9 mouse cellular contexts compared by ENCODE assay signal in genomic region chr8:70775227-70775626, GRCm38 (mm10). TPM values are rescaled to one million over a fixed set of nuclear protein-coding genes. Genes with fewer than 3 reads are reported as not detected.
DNase-seq lines count a peak whose midpoint lies in the region; ATAC-seq and TF ChIP-seq lines count a peak whose summit lies in the region.
"Had no signal": no experiment of that assay in that cellular context is flagged by ENCODE, and none has a peak within 500 bp of the region (broad histone marks: within the 10 kb centered on the region; RNA-seq: fewer than 3 reads in every experiment).

No protein-coding gene starts in this region.

- 86% methylated on average over 5 of the region's 5 CpGs for WGBS in heart, embryonic 10.5 days
- 89% methylated on average over 5 of the region's 5 CpGs for WGBS in embryonic facial prominence, embryonic 11.5 days
- 89% methylated on average over 5 of the region's 5 CpGs for WGBS in hindbrain, embryonic 11.5 days
- WGBS in midbrain, embryonic 13.5 days: 84% methylated on average over 5 of the region's 5 CpGs
- 91% methylated on average over 5 of the region's 5 CpGs for WGBS in thymus, adult 2 months

- no peaks in the 10 kb centered on the region for H3K9me3 ChIP-seq in heart, embryonic 10.5 days
- H3K9me3 ChIP-seq in embryonic facial prominence, embryonic 11.5 days (replicated peaks; ENCODE audit: control insufficient read depth, low read length): no peaks in the 10 kb centered on the region
- H3K9me3 ChIP-seq in hindbrain, embryonic 11.5 days (ENCODE audit: control insufficient read depth, low read length): no peaks in the 10 kb centered on the region
- no peaks in the 10 kb centered on the region for H3K9me3 ChIP-seq in midbrain, embryonic 13.5 days

- no peak for DNase-seq in heart, embryonic 10.5 days (ENCODE audit: low spot score)
- DNase-seq in heart, postnatal 36 days: no peak
- no peak for DNase-seq in embryonic facial prominence, embryonic 11.5 days (ENCODE audit: low spot score)
- DNase-seq in hindbrain, embryonic 11.5 days (ENCODE audit: low spot score): no peak
- DNase-seq in embryo, embryonic 9.5 days (ENCODE audit: extremely low spot score): no peak
- no peak for DNase-seq in thymus, adult 2 months
- no peak for DNase-seq in kidney, adult 9 months
- DNase-seq: embryo, embryonic 11 days had no signal

- H3K27me3 ChIP-seq in heart, embryonic 10.5 days (ENCODE audit: insufficient read depth, poor library complexity, severe bottlenecking): peaks cover 11% of the 10 kb centered on the region; the same call in 1 of the 2 replicates
- H3K27me3 ChIP-seq in embryonic facial prominence, embryonic 11.5 days (ENCODE audit: control insufficient read depth, insufficient read depth, low read length): no peaks in the 10 kb centered on the region
- no peaks in the 10 kb centered on the region; the same call in 1 of the 2 replicates for H3K27me3 ChIP-seq in hindbrain, embryonic 11.5 days (ENCODE audit: control insufficient read depth, insufficient read depth, low read length)
- no peaks in the 10 kb centered on the region for H3K27me3 ChIP-seq in midbrain, embryonic 13.5 days
- H3K27me3 ChIP-seq in thymus, adult 2 months (ENCODE audit: control insufficient read depth, insufficient read depth, low read length): no peaks in the 10 kb centered on the region

- peak overlapping the region; percentile 28 for H3K9ac ChIP-seq in embryonic facial prominence, embryonic 11.5 days (replicated peaks; ENCODE audit: low read length)
- peak overlapping the region; percentile 96 for H3K9ac ChIP-seq in hindbrain, embryonic 11.5 days (ENCODE audit: low read depth, low read length)
- H3K9ac ChIP-seq in midbrain, embryonic 13.5 days (replicated peaks): peak overlapping the region; percentile 98

- no peak for ATAC-seq in embryonic facial prominence, embryonic 11.5 days (replicated peaks; ENCODE audit: insufficient number of reproducible peaks, low FRiP score, low TSS enrichment, low read depth)
- no peak for ATAC-seq in hindbrain, embryonic 11.5 days (ENCODE audit: low FRiP score)
- no peak for ATAC-seq in midbrain, embryonic 13.5 days

- H3K4me2 ChIP-seq in embryonic facial prominence, embryonic 11.5 days (ENCODE audit: low read depth, low read length): peak overlapping the region; percentile 86; the same call in 1 of the 2 replicates
- peak overlapping the region; percentile 93 for H3K4me2 ChIP-seq in hindbrain, embryonic 11.5 days (replicated peaks; ENCODE audit: low read depth, low read length)
- H3K4me2 ChIP-seq in midbrain, embryonic 13.5 days (replicated peaks): peak overlapping the region; percentile 87

- no peak for TF ChIP-seq POLR2A in thymus, adult 2 months (IDR thresholded peaks at IDR 0.05; ENCODE audit: control insufficient read depth, extremely low read depth, insufficient read depth, low read length, poor library complexity)

- TF ChIP-seq CTCF in thymus, adult 2 months (IDR thresholded peaks at IDR 0.05; ENCODE audit: borderline replicate concordance, control insufficient read depth, extremely low read depth, insufficient read depth, low read length, poor library complexity): no peak

- peaks cover 64% of the 10 kb centered on the region for H3K36me3 ChIP-seq in heart, embryonic 10.5 days
- peaks cover 2% of the 10 kb centered on the region for H3K36me3 ChIP-seq in embryonic facial prominence, embryonic 11.5 days (replicated peaks; ENCODE audit: control insufficient read depth, insufficient read depth, low read depth, low read length)
- H3K36me3 ChIP-seq in hindbrain, embryonic 11.5 days (ENCODE audit: control insufficient read depth, insufficient read depth, low read length): peaks cover 14% of the 10 kb centered on the region; the same call in 1 of the 2 replicates
- H3K36me3 ChIP-seq in midbrain, embryonic 13.5 days: peaks cover 67% of the 10 kb centered on the region
- peaks cover 12% of the 10 kb centered on the region for H3K36me3 ChIP-seq in thymus, adult 2 months (ENCODE audit: control insufficient read depth, insufficient read depth, low read length)

- intact Hi-C loops in heart, postnatal 36 days (cut with DNase I): no loop called here

- H3K27ac ChIP-seq in heart, embryonic 10.5 days: peak overlapping the region; percentile 96; the same call in 1 of the 2 replicates
- H3K27ac ChIP-seq in embryonic facial prominence, embryonic 11.5 days (replicated peaks; ENCODE audit: low read depth, low read length): no peak overlapping the region
- no peak overlapping the region for H3K27ac ChIP-seq in hindbrain, embryonic 11.5 days (ENCODE audit: low read depth, low read length)
- no peak overlapping the region for H3K27ac ChIP-seq in midbrain, embryonic 13.5 days
- no peak overlapping the region for H3K27ac ChIP-seq in thymus, adult 2 months (ENCODE audit: control insufficient read depth, insufficient read depth, low read length)

- peaks cover 47% of the 10 kb centered on the region for H3K4me1 ChIP-seq in heart, embryonic 10.5 days
- no peaks in the 10 kb centered on the region; the same call in 1 of the 2 replicates for H3K4me1 ChIP-seq in embryonic facial prominence, embryonic 11.5 days (ENCODE audit: control insufficient read depth, insufficient read depth, low read length)
- peaks cover 7% of the 10 kb centered on the region for H3K4me1 ChIP-seq in hindbrain, embryonic 11.5 days (replicated peaks; ENCODE audit: control insufficient read depth, insufficient read depth, low read length)
- peaks cover 47% of the 10 kb centered on the region for H3K4me1 ChIP-seq in midbrain, embryonic 13.5 days (replicated peaks)
- peaks cover 15% of the 10 kb centered on the region for H3K4me1 ChIP-seq in thymus, adult 2 months (replicated peaks; ENCODE audit: control insufficient read depth, insufficient read depth, low read length)

- peak overlapping the region; percentile 88; the same call in 1 of the 2 replicates for H3K4me3 ChIP-seq in heart, embryonic 10.5 days
- peak overlapping the region; percentile 72 for H3K4me3 ChIP-seq in embryonic facial prominence, embryonic 11.5 days (ENCODE audit: low read depth, low read length)
- peak overlapping the region; percentile 85 for H3K4me3 ChIP-seq in hindbrain, embryonic 11.5 days (ENCODE audit: low read depth, low read length)
- H3K4me3 ChIP-seq in midbrain, embryonic 13.5 days (replicated peaks): peak overlapping the region; percentile 82
- no peak overlapping the region for H3K4me3 ChIP-seq in thymus, adult 2 months (ENCODE audit: control insufficient read depth, insufficient read depth, low read length)

RNA-seq across cellular contexts. Expression of gene Pik3r2, which starts 1.3 kb away (rescaled TPM):
- 40.6 and 43.5 TPM in 2 replicates for polyA plus RNA-seq in heart, embryonic 10.5 days (2016; fragmentation: Nextera tagmentation; extraction: Ambion mirVana)
- 10 to 100 TPM; 23.6 to 24.5 TPM for total RNA-seq in heart, postnatal 36 days (2021)
- polyA plus RNA-seq in embryonic facial prominence, embryonic 11.5 days (2014; fragmentation: Nextera tagmentation; extraction: Ambion mirVana): 30.1 and 33.4 TPM in 2 replicates
- 31.5 and 36.5 TPM in 2 replicates for polyA plus RNA-seq in hindbrain, embryonic 11.5 days (2014; fragmentation: Nextera tagmentation; extraction: Ambion mirVana)
- 78.9 and 87.2 TPM in 2 replicates for polyA plus RNA-seq in midbrain, embryonic 13.5 days (2015; fragmentation: Nextera tagmentation; extraction: Ambion mirVana)
- 124 and 136 TPM in 2 replicates for polyA plus RNA-seq in thymus, adult 2 months (2012; rRNA removed)

RNA-seq across cellular contexts. Expression of gene Mpv17l2, which starts 14.5 kb away (rescaled TPM):
- 39.0 and 44.6 TPM in 2 replicates for polyA plus RNA-seq in heart, embryonic 10.5 days (2016; fragmentation: Nextera tagmentation; extraction: Ambion mirVana)
- total RNA-seq in heart, postnatal 36 days (2021): 10 to 100 TPM; 28.0 to 30.8 TPM
- 25.8 and 33.5 TPM in 2 replicates for polyA plus RNA-seq in embryonic facial prominence, embryonic 11.5 days (2014; fragmentation: Nextera tagmentation; extraction: Ambion mirVana)
- 38.7 and 40.6 TPM in 2 replicates for polyA plus RNA-seq in hindbrain, embryonic 11.5 days (2014; fragmentation: Nextera tagmentation; extraction: Ambion mirVana)
- 36.2 and 38.4 TPM in 2 replicates for polyA plus RNA-seq in midbrain, embryonic 13.5 days (2015; fragmentation: Nextera tagmentation; extraction: Ambion mirVana)
- 72.9 and 103 TPM in 2 replicates for polyA plus RNA-seq in thymus, adult 2 months (2012; rRNA removed)

RNA-seq across cellular contexts. Expression of gene Rab3a, which starts 20.7 kb away (rescaled TPM):
- 11.2 and 14.2 TPM in 2 replicates for polyA plus RNA-seq in heart, embryonic 10.5 days (2016; fragmentation: Nextera tagmentation; extraction: Ambion mirVana)
- total RNA-seq in heart, postnatal 36 days (2021): 10 to 100 TPM; 45.0 to 49.3 TPM
- polyA plus RNA-seq in embryonic facial prominence, embryonic 11.5 days (2014; fragmentation: Nextera tagmentation; extraction: Ambion mirVana): 24.8 and 31.6 TPM in 2 replicates
- polyA plus RNA-seq in hindbrain, embryonic 11.5 days (2014; fragmentation: Nextera tagmentation; extraction: Ambion mirVana): 91.5 and 94.3 TPM in 2 replicates
- 261 and 275 TPM in 2 replicates for polyA plus RNA-seq in midbrain, embryonic 13.5 days (2015; fragmentation: Nextera tagmentation; extraction: Ambion mirVana)
- 17.8 and 20.8 TPM in 2 replicates for polyA plus RNA-seq in thymus, adult 2 months (2012; rRNA removed)

RNA-seq across cellular contexts. Expression of gene Mast3, which starts 29.6 kb away (rescaled TPM):
- 7.9 and 9.3 TPM in 2 replicates for polyA plus RNA-seq in heart, embryonic 10.5 days (2016; fragmentation: Nextera tagmentation; extraction: Ambion mirVana)
- 1 to 10 TPM; 6.4 to 8.9 TPM for total RNA-seq in heart, postnatal 36 days (2021)
- polyA plus RNA-seq in embryonic facial prominence, embryonic 11.5 days (2014; fragmentation: Nextera tagmentation; extraction: Ambion mirVana): 8.3 and 9.7 TPM in 2 replicates
- polyA plus RNA-seq in hindbrain, embryonic 11.5 days (2014; fragmentation: Nextera tagmentation; extraction: Ambion mirVana): 11.2 and 12.3 TPM in 2 replicates
- polyA plus RNA-seq in midbrain, embryonic 13.5 days (2015; fragmentation: Nextera tagmentation; extraction: Ambion mirVana): 14.6 and 18.3 TPM in 2 replicates
- polyA plus RNA-seq in thymus, adult 2 months (2012; rRNA removed): 615 and 696 TPM in 2 replicates

RNA-seq across cellular contexts. Expression of gene Il12rb1, which starts 33.0 kb away (rescaled TPM):
- 0.12 TPM in 1 of 2 replicates, not detected in the other for polyA plus RNA-seq in heart, embryonic 10.5 days (2016; fragmentation: Nextera tagmentation; extraction: Ambion mirVana)
- total RNA-seq in heart, postnatal 36 days (2021): not detected
- 0.10 TPM in 1 of 2 replicates, not detected in the other for polyA plus RNA-seq in embryonic facial prominence, embryonic 11.5 days (2014; fragmentation: Nextera tagmentation; extraction: Ambion mirVana)
- polyA plus RNA-seq in hindbrain, embryonic 11.5 days (2014; fragmentation: Nextera tagmentation; extraction: Ambion mirVana): 0.08 TPM in 1 of 2 replicates, not detected in the other
- not detected in 2 replicates for polyA plus RNA-seq in midbrain, embryonic 13.5 days (2015; fragmentation: Nextera tagmentation; extraction: Ambion mirVana)
- 48.6 and 53.4 TPM in 2 replicates for polyA plus RNA-seq in thymus, adult 2 months (2012; rRNA removed)

Comparison
In these comparisons a context has a peak if more than half of its experiments do, and no peak if none do; other contexts are left out.
1. H3K9ac ChIP-seq: peak in every context shown above with its lines; median percentile 98 in midbrain, embryonic 13.5 days; 96 in hindbrain, embryonic 11.5 days; 28 in embryonic facial prominence, embryonic 11.5 days.